Mouse (Mus musculus): ENCODE data around the gene Fam110a.

GRCm38 (mm10) chr2:151921068-151921467 lies 59.0 kb downstream of the Fam110a start:
- no peak for TF ChIP-seq CTCF (IDR thresholded peaks at IDR 0.05; ENCODE audit: insufficient read depth, low read length)
- no peak for TF ChIP-seq POLR2A (IDR thresholded peaks at IDR 0.05; ENCODE audit: borderline replicate concordance, extremely low read depth, low read depth, low read length)

Data from lung, adult 2 months (tissue).